Mouse (Mus musculus) layer of hippocampus, adult 9-11 months (tissue): Measurements from ENCODE around the gene Fnbp1l.

Experiments used
- DNase-seq: peaks from one replicate; pipeline ENCODE4 v3.0.0; 2022

Gene Fnbp1l

GRCm38 (mm10) chr3:122603229-122603628 lies 16.3 kb downstream of the Fnbp1l start:
- DNase-seq = no peak

GRCm38 (mm10) chr3:122602370-122602769 lies 17.1 kb downstream of the Fnbp1l start:
- DNase-seq = no peak

GRCm38 (mm10) chr3:122599291-122599690 lies 20.2 kb downstream of the Fnbp1l start:
- DNase-seq = no peak

GRCm38 (mm10) chr3:122590804-122591203 lies 28.7 kb downstream of the Fnbp1l start:
- DNase-seq = no peak

GRCm38 (mm10) chr3:122590346-122590745 lies 29.2 kb downstream of the Fnbp1l start:
- DNase-seq = no peak

GRCm38 (mm10) chr3:122586918-122587641 lies 32.4 kb downstream of the Fnbp1l start:
- DNase-seq = no peak

GRCm38 (mm10) chr3:122577360-122577759 lies 42.2 kb downstream of the Fnbp1l start:
- DNase-seq = no peak

- no peak for DNase-seq
These were observed 44.6 kb downstream of the Fnbp1l start for GRCm38 (mm10) chr3:122574921-122575320.

GRCm38 (mm10) chr3:122573426-122574286 lies 45.9 kb downstream of the Fnbp1l start:
- DNase-seq = peak; percentile 51

- DNase-seq = peak; percentile 19
These were observed 53.0 kb downstream of the Fnbp1l start for GRCm38 (mm10) chr3:122566549-122566948.

- no peak for DNase-seq
These were observed 53.4 kb downstream of the Fnbp1l start for GRCm38 (mm10) chr3:122566112-122566511.

GRCm38 (mm10) chr3:122565285-122565684 lies 54.2 kb downstream of the Fnbp1l start:
- no peak for DNase-seq

- DNase-seq = no peak
These were observed 61.7 kb downstream of the Fnbp1l start for GRCm38 (mm10) chr3:122557766-122558165.

GRCm38 (mm10) chr3:122551174-122551573 lies 68.3 kb downstream of the Fnbp1l start:
- no peak for DNase-seq

GRCm38 (mm10) chr3:122547469-122547868 lies 72.0 kb downstream of the Fnbp1l start:
- no peak for DNase-seq

GRCm38 (mm10) chr3:122545346-122545745 lies 74.2 kb downstream of the Fnbp1l start:
- no peak for DNase-seq

- no peak for DNase-seq
These were observed 78.6 kb downstream of the Fnbp1l start for GRCm38 (mm10) chr3:122540918-122541317.

GRCm38 (mm10) chr3:122539961-122540690 lies 79.4 kb downstream of the Fnbp1l start:
- no peak for DNase-seq

GRCm38 (mm10) chr3:122538851-122539250 lies 80.7 kb downstream of the Fnbp1l start:
- DNase-seq = no peak

- no peak for DNase-seq
These were observed 83.4 kb downstream of the Fnbp1l start for GRCm38 (mm10) chr3:122535938-122536703.

- DNase-seq = no peak
These were observed 91.0 kb downstream of the Fnbp1l start for GRCm38 (mm10) chr3:122528477-122528876.

GRCm38 (mm10) chr3:122521294-122521693 lies 98.2 kb downstream of the Fnbp1l start:
- no peak for DNase-seq

GRCm38 (mm10) chr3:122520875-122521274 lies 98.6 kb downstream of the Fnbp1l start:
- no peak for DNase-seq
